Mouse (Mus musculus) heart, embryonic 16.5 days (tissue): ENCODE results near the gene Pecam1. TPM values are rescaled to one million over a fixed set of nuclear protein-coding genes. Genes with fewer than 3 reads are reported as not detected.
"Not testable (repeated sequence)": the region's sequence is repeated elsewhere in the genome, so short reads cannot be mapped to it uniquely, and the experiment has no call there.

Experiments used
- ATAC-seq: fragments of 200-750 bp; cut with Nextera tagmentation; replicated peaks from 2 replicates; pipeline ENCODE4 v1.8.0; 2017; ENCODE audit warnings: moderate number of reproducible peaks; ENCODE audit not compliant: insufficient read depth, low FRiP score; ENCODE audit errors: extremely low read depth
- H3K27ac ChIP-seq: fragments of 300-500 bp; sonication (generic); 2 replicates; pipeline ENCODE4 v1.5.1; 2014; ENCODE audit warnings: mild to moderate bottlenecking, low read length, control low read depth, moderate library complexity
- H3K27me3 ChIP-seq: fragments of 300-500 bp; sonication (generic); 2 replicates; pipeline ENCODE4 v1.6.1; 2014; ENCODE audit warnings: low read length, mixed read lengths; ENCODE audit not compliant: control insufficient read depth, insufficient read depth
- H3K36me3 ChIP-seq: fragments of 300-500 bp; sonication (generic); 2 replicates; pipeline ENCODE4 v1.6.1; 2014; ENCODE audit not compliant: control insufficient read depth, insufficient read depth
- H3K4me1 ChIP-seq: fragments of 300-500 bp; sonication (generic); 2 replicates; pipeline ENCODE4 v1.6.1; 2014; ENCODE audit warnings: low read length, mixed read lengths; ENCODE audit not compliant: control insufficient read depth, insufficient read depth
- H3K4me2 ChIP-seq: fragments of 300-500 bp; sonication (generic); 2 replicates; pipeline ENCODE4 v1.6.1; 2014; ENCODE audit warnings: low read depth, mild to moderate bottlenecking, control low read depth, low read length
- H3K4me3 ChIP-seq: fragments of 300-500 bp; sonication (generic); 2 replicates; pipeline ENCODE4 v1.5.1; 2014; ENCODE audit warnings: mild to moderate bottlenecking, control low read depth, low read length
- H3K9ac ChIP-seq: fragments of 300-500 bp; sonication (generic); 2 replicates; pipeline ENCODE4 v1.6.1; 2014; ENCODE audit warnings: low read length, control low read depth
- H3K9me3 ChIP-seq: fragments of 300-500 bp; sonication (generic); replicated peaks from 2 replicates; pipeline ENCODE4 v1.6.1; 2016; ENCODE audit warnings: low read length; ENCODE audit not compliant: control insufficient read depth
- WGBS: fragments of 180-500 bp; shearing (Covaris S2); extraction: QIAGEN DNeasy Blood & Tissue Kit; methylation state at CpG from one replicate; pipeline ENCODE4 v1.1.7; 2014; 5-methylcytosine and 5-hydroxymethylcytosine counted together
- polyA plus RNA-seq: library from polyadenylated mRNA; unstranded; fragments of >200 nt; fragmentation: Nextera tagmentation; extraction: Ambion mirVana; gene quantifications from 2 replicates; pipeline ENCODE4 v1.2.1, GENCODE M21; 2015

Pecam1 gene
- polyA plus RNA-seq, 1 experiment from 2014 or later, result 87.7 TPM

- Histone ChIP-seq H3K9ac (no peak overlapping the region), H3K4me1 (peaks cover 11% of the 10 kb centered on the region), H3K9me3 (no peaks in the 10 kb centered on the region), H3K4me3 (no peak overlapping the region), H3K4me2 (no peak overlapping the region), H3K27me3 (no peaks in the 10 kb centered on the region), H3K36me3 (no peaks in the 10 kb centered on the region), H3K27ac (no peak overlapping the region)
- WGBS, result 69% methylated on average over 3 of the region's 3 CpGs
- ATAC-seq, result no peak
Observed at GRCm38 (mm10) chr11:106625577-106625976, 124.9 kb downstream of the Pecam1 start.

- H3K4me1 ChIP-seq, result peaks cover 17% of the 10 kb centered on the region
- no peaks in the 10 kb centered on the region for H3K36me3 ChIP-seq
- H3K4me2 ChIP-seq, result no peak overlapping the region
- H3K27ac ChIP-seq, result no peak overlapping the region
- 79% methylated on average over 2 of the region's 2 CpGs for WGBS
- H3K9ac ChIP-seq, result no peak overlapping the region
- H3K9me3 ChIP-seq, result no peaks in the 10 kb centered on the region
- no peaks in the 10 kb centered on the region for H3K27me3 ChIP-seq
- no peak for ATAC-seq
- H3K4me3 ChIP-seq, result no peak overlapping the region
Observed at GRCm38 (mm10) chr11:106623629-106624028, 126.8 kb downstream of the Pecam1 start.

- no peaks in the 10 kb centered on the region for H3K36me3 ChIP-seq
- H3K27ac ChIP-seq, result peak overlapping the region; percentile 11; the same call in 1 of the 2 replicates
- H3K9me3 ChIP-seq, result no peaks in the 10 kb centered on the region
- no peak for ATAC-seq
- 66% methylated on average over 8 of the region's 8 CpGs for WGBS
- H3K4me3 ChIP-seq, result no peak overlapping the region
- no peak overlapping the region; the same call in 1 of the 2 replicates for H3K9ac ChIP-seq
- no peaks in the 10 kb centered on the region for H3K27me3 ChIP-seq
- peaks cover 17% of the 10 kb centered on the region for H3K4me1 ChIP-seq
- H3K4me2 ChIP-seq, result no peak overlapping the region
Observed at GRCm38 (mm10) chr11:106622056-106622455, 128.4 kb downstream of the Pecam1 start.

- not testable (repeated sequence) for H3K4me2 ChIP-seq, H3K27ac ChIP-seq, H3K36me3 ChIP-seq, H3K9me3 ChIP-seq, H3K27me3 ChIP-seq, ATAC-seq, H3K9ac ChIP-seq, H3K4me3 ChIP-seq
- H3K4me1 ChIP-seq, result peaks cover 21% of the 10 kb centered on the region
- 88% methylated on average over 3 of the region's 4 CpGs for WGBS
Observed at GRCm38 (mm10) chr11:106618768-106619167, 131.7 kb downstream of the Pecam1 start.

GRCm38 (mm10) chr11:106617821-106618580, 132.4 kb downstream of the Pecam1 start:
- H3K4me1 ChIP-seq, result peaks cover 24% of the 10 kb centered on the region
- no peak overlapping the region for H3K4me3 ChIP-seq
- no peak for ATAC-seq
- H3K27ac ChIP-seq, result no peak overlapping the region
- no peaks in the 10 kb centered on the region for H3K9me3 ChIP-seq
- H3K9ac ChIP-seq, result no peak overlapping the region
- H3K36me3 ChIP-seq, result no peaks in the 10 kb centered on the region
- 74% methylated on average over 13 of the region's 13 CpGs for WGBS
- no peak overlapping the region for H3K4me2 ChIP-seq
- H3K27me3 ChIP-seq, result no peaks in the 10 kb centered on the region

- H3K36me3 ChIP-seq, result no peaks in the 10 kb centered on the region
- no peak for ATAC-seq
- peaks cover 25% of the 10 kb centered on the region for H3K4me1 ChIP-seq
- H3K27me3 ChIP-seq, result no peaks in the 10 kb centered on the region
- H3K4me2 ChIP-seq, result no peak overlapping the region
- no peak overlapping the region for H3K9ac ChIP-seq
- WGBS, result 71% methylated on average over 4 of the region's 4 CpGs
- no peak overlapping the region for H3K27ac ChIP-seq
- H3K9me3 ChIP-seq, result no peaks in the 10 kb centered on the region
- H3K4me3 ChIP-seq, result no peak overlapping the region
Observed at GRCm38 (mm10) chr11:106615561-106615960, 134.9 kb downstream of the Pecam1 start.

GRCm38 (mm10) chr11:106614339-106614645, 136.1 kb downstream of the Pecam1 start:
- peaks cover 27% of the 10 kb centered on the region for H3K4me1 ChIP-seq
- ATAC-seq, result no peak
- no peaks in the 10 kb centered on the region for H3K9me3 ChIP-seq
- H3K4me3 ChIP-seq, result no peak overlapping the region
- no peaks in the 10 kb centered on the region for H3K36me3 ChIP-seq
- no peak overlapping the region for H3K4me2 ChIP-seq
- WGBS, result 15% methylated on average over 4 of the region's 4 CpGs
- H3K9ac ChIP-seq, result no peak overlapping the region
- H3K27ac ChIP-seq, result peak overlapping the region; percentile 64
- no peaks in the 10 kb centered on the region for H3K27me3 ChIP-seq

GRCm38 (mm10) chr11:106613638-106614338, 136.6 kb downstream of the Pecam1 start:
- no peaks in the 10 kb centered on the region for H3K9me3 ChIP-seq
- no peak for ATAC-seq
- WGBS, result 52% methylated on average over 15 of the region's 15 CpGs
- H3K4me2 ChIP-seq, result peak overlapping the region; percentile 62
- H3K27me3 ChIP-seq, result no peaks in the 10 kb centered on the region
- peaks cover 29% of the 10 kb centered on the region for H3K4me1 ChIP-seq
- H3K36me3 ChIP-seq, result no peaks in the 10 kb centered on the region
- peak overlapping the region; percentile 83 for H3K4me3 ChIP-seq
- H3K27ac ChIP-seq, result peak overlapping the region; percentile 76
- peak overlapping the region; percentile 28; the same call in 1 of the 2 replicates for H3K9ac ChIP-seq

- Histone ChIP-seq H3K4me3 (peak within 1 kb of the TSS; percentile 83), H3K27me3 (no peaks in the 10 kb centered on the region), H3K9me3 (no peaks in the 10 kb centered on the region), H3K9ac (peak within 1 kb of the TSS; percentile 91), H3K4me2 (peak within 1 kb of the TSS; percentile 83), H3K27ac (peak within 1 kb of the TSS; percentile 92), H3K4me1 (peaks cover 29% of the 10 kb centered on the region), H3K36me3 (no peaks in the 10 kb centered on the region)
- under 1% methylated on average over 41 of the region's 45 CpGs for WGBS
- peak; percentile 94 for ATAC-seq
Observed at GRCm38 (mm10) chr11:106612961-106613637, 137.3 kb downstream of the Pecam1 start, which contains the start of gene Tex2. TSS of gene Tex2 (minus strand) at chr11:106613423.
